Mouse (Mus musculus) megakaryocyte, embryonic 14.5 days (primary cell): ENCODE data around the gene Ikzf3.

Experiments used
- FLI1 ChIP-seq: IDR thresholded peaks from 2 replicates; pipeline ENCODE4 v1.6.1; 2012; ENCODE audit warnings: low read length, inconsistent platforms, mixed read lengths
- GATA1 ChIP-seq: IDR thresholded peaks from 3 replicates; pipeline ENCODE4 v1.6.1; 2012; ENCODE audit warnings: mixed read lengths, low read length, inconsistent platforms, borderline replicate concordance

DNA sequence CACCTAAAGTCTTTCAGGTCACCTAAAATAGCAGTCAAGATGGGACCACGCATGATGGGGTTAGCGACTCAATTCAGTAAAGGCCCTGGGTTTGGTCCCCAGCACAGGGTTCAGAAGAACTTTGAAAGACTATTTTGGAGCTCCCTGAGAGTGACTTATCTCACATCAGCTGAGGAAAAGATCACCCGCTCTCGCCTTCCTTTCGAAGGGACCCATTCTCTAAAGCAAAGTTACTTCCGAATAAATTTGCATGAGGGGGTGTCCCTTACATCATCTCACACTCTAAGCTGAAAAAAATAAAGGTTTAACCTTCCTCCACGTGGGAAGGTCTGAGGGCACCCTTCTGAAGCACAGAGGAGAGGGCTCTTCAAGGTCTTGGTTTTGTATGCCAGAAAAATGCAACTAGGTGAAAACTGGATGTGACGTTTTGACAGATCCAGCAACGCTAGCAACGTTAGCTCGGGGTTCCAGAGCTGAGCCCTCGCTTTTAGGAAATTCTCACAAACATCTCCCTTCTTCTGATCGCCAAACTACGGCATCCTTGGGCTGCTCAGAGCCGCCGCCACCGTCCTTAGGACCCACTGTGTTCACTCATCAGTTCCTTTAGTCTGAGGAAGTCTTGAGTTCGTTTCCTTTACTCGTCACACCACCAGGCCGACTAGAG lies 4.6 kb upstream of the Ikzf3 start:
- TF ChIP-seq GATA1 = no peak
- TF ChIP-seq FLI1 = no peak
